Mouse (Mus musculus) CH12.LX (cell line): ENCODE data around the gene Etnk2. TPM values are rescaled to one million over a fixed set of nuclear protein-coding genes. Genes with fewer than 3 reads are reported as not detected.

Experiments
- DNase-seq: peaks from one replicate; pipeline ENCODE4 v3.0.0-alpha.2; 2013; ENCODE audit errors: extremely low read depth
- H3K27ac ChIP-seq: 2 replicates; pipeline ENCODE4 v1.5.1; 2012; ENCODE audit warnings: low read depth, mild to moderate bottlenecking, control low read depth, moderate library complexity; ENCODE audit not compliant: insufficient read depth
- H3K27me3 ChIP-seq: replicated peaks from 2 replicates; pipeline ENCODE3; 2012; ENCODE audit warnings: inconsistent platforms
- H3K36me3 ChIP-seq, 2 experiments: replicated peaks in 1 of 2; 2 replicates each; pipeline versions ENCODE3 to v1.6.1; 2012; ENCODE audit warnings: inconsistent platforms in 1 of 2, low read length in 1 of 2, mild to moderate bottlenecking in 1 of 2, mixed read lengths in 1 of 2, moderate library complexity in 1 of 2; ENCODE audit not compliant: control insufficient read depth in 1 of 2, insufficient read depth in 1 of 2
- H3K4me1 ChIP-seq, 2 experiments: 2 replicates each; pipeline ENCODE4 v1.6.1; 2012; ENCODE audit warnings: inconsistent platforms in 1 of 2, moderate library complexity in 1 of 2; ENCODE audit not compliant: insufficient read depth in 2 of 2, control insufficient read depth in 1 of 2
- H3K4me2 ChIP-seq: 2 replicates; pipeline ENCODE4 v1.6.1; 2012; ENCODE audit warnings: low read depth, mild to moderate bottlenecking, control low read depth; ENCODE audit not compliant: poor library complexity, insufficient read depth, severe bottlenecking
- H3K4me3 ChIP-seq, 3 experiments: fragments of 150-350 bp in 1 of 3; sonication (generic) in 1 of 3; replicated peaks in 1 of 3; 2 replicates each; pipeline versions ENCODE3 to v1.5.1; 2011 to 2012; ENCODE audit warnings: low read depth in 2 of 3, low read length in 2 of 3, mild to moderate bottlenecking in 2 of 3, moderate library complexity in 2 of 3, control low read depth in 1 of 3, improper control_type of control experiment in 1 of 3, inconsistent platforms in 1 of 3, mixed read lengths in 1 of 3; ENCODE audit not compliant: poor library complexity in 1 of 3
- H3K79me2 ChIP-seq: replicated peaks from 2 replicates; pipeline ENCODE4 v1.6.1; 2012; ENCODE audit warnings: mild to moderate bottlenecking, moderate library complexity; ENCODE audit not compliant: control insufficient read depth, poor library complexity, insufficient read depth, severe bottlenecking; ENCODE audit errors: extremely low read depth
- H3K9ac ChIP-seq: 2 replicates; pipeline ENCODE4 v1.6.1; 2012; ENCODE audit warnings: low read depth, mild to moderate bottlenecking, control low read depth, moderate library complexity; ENCODE audit not compliant: insufficient read depth
- H3K9me3 ChIP-seq: replicated peaks from 2 replicates; pipeline ENCODE3; 2012; ENCODE audit warnings: low read length, inconsistent platforms, mixed read lengths
- CHD1 ChIP-seq: IDR thresholded peaks from 2 replicates; pipeline ENCODE4 v1.6.1; 2012; ENCODE audit warnings: low read depth, low read length, improper control_type of control experiment, inconsistent platforms
- CHD2 ChIP-seq: IDR thresholded peaks from 2 replicates; pipeline ENCODE4 v1.6.1; 2011; ENCODE audit warnings: low read length, improper control_type of control experiment
- CTCF ChIP-seq, 2 experiments: IDR thresholded peaks in 1 of 2; conservative IDR thresholded peaks in 1 of 2; 2 replicates each; pipeline ENCODE4 v1.5.1; 2011 to 2012; ENCODE audit warnings: low read depth in 2 of 2, low read length in 2 of 2, improper control_type of control experiment in 1 of 2, inconsistent platforms in 1 of 2, mild to moderate bottlenecking in 1 of 2, moderate library complexity in 1 of 2
- E2F4 ChIP-seq: IDR thresholded peaks from 2 replicates; pipeline ENCODE4 v1.6.1; 2011; ENCODE audit warnings: low read depth, low read length, improper control_type of control experiment; ENCODE audit not compliant: insufficient replicate concordance
- ELF1 ChIP-seq: IDR thresholded peaks from 2 replicates; pipeline ENCODE4 v1.6.1; 2014; ENCODE audit warnings: low read depth, mild to moderate bottlenecking, inconsistent platforms, low read length, improper control_type of control experiment
- ETS1 ChIP-seq: conservative IDR thresholded peaks from 2 replicates; pipeline ENCODE4 v1.6.1; 2012; ENCODE audit warnings: low read depth, mild to moderate bottlenecking, inconsistent platforms, low read length, improper control_type of control experiment, moderate library complexity
- HCFC1 ChIP-seq: IDR thresholded peaks from 2 replicates; pipeline ENCODE4 v1.6.1; 2012; ENCODE audit warnings: low read depth, mild to moderate bottlenecking, inconsistent platforms, low read length, improper control_type of control experiment
- JUN ChIP-seq: IDR thresholded peaks from 2 replicates; pipeline ENCODE4 v1.6.1; 2011; ENCODE audit warnings: low read depth, mild to moderate bottlenecking, low read length, improper control_type of control experiment, moderate library complexity; ENCODE audit not compliant: insufficient read depth
- KAT2A ChIP-seq: IDR thresholded peaks from 2 replicates; pipeline ENCODE4 v1.6.1; 2012; ENCODE audit warnings: low read length, improper control_type of control experiment, inconsistent platforms; ENCODE audit not compliant: insufficient replicate concordance
- MAFK ChIP-seq: IDR thresholded peaks from 2 replicates; pipeline ENCODE4 v1.6.1; 2011; ENCODE audit warnings: low read length, improper control_type of control experiment; ENCODE audit not compliant: insufficient replicate concordance
- MAX ChIP-seq: IDR thresholded peaks from 2 replicates; pipeline ENCODE4 v1.6.1; 2011; ENCODE audit warnings: low read length, improper control_type of control experiment
- MAZ ChIP-seq: IDR thresholded peaks from 2 replicates; pipeline ENCODE4 v1.6.1; 2012; ENCODE audit warnings: low read depth, mild to moderate bottlenecking, inconsistent platforms, low read length, improper control_type of control experiment, moderate library complexity
- MEF2A ChIP-seq: IDR thresholded peaks from 2 replicates; pipeline ENCODE4 v1.6.1; 2014; ENCODE audit warnings: low read depth, mild to moderate bottlenecking, inconsistent platforms, low read length, improper control_type of control experiment, borderline replicate concordance
- MYC ChIP-seq: IDR thresholded peaks from 2 replicates; pipeline ENCODE4 v1.6.1; 2011; ENCODE audit warnings: low read depth, mild to moderate bottlenecking, improper control_type of control experiment, low read length
- NELFE ChIP-seq: IDR thresholded peaks from 2 replicates; pipeline ENCODE4 v1.6.1; 2011; ENCODE audit warnings: low read depth, low read length, improper control_type of control experiment
- POLR2AphosphoS2 ChIP-seq: IDR thresholded peaks from 2 replicates; pipeline ENCODE4 v1.6.1; 2011; ENCODE audit warnings: low read depth, low read length, improper control_type of control experiment
- RAD21 ChIP-seq: IDR thresholded peaks from 2 replicates; pipeline ENCODE4 v1.6.1; 2011; ENCODE audit warnings: low read depth, mild to moderate bottlenecking, low read length, improper control_type of control experiment, moderate library complexity
- RCOR1 ChIP-seq: conservative IDR thresholded peaks from 2 replicates; pipeline ENCODE4 v1.6.1; 2012; ENCODE audit warnings: low read depth, mild to moderate bottlenecking, inconsistent platforms, low read length, improper control_type of control experiment
- SIN3A ChIP-seq: IDR thresholded peaks from 2 replicates; pipeline ENCODE4 v1.6.1; 2012; ENCODE audit warnings: low read length, improper control_type of control experiment, inconsistent platforms
- TCF12 ChIP-seq: IDR thresholded peaks from 2 replicates; pipeline ENCODE4 v1.6.1; 2014; ENCODE audit warnings: low read depth, mild to moderate bottlenecking, inconsistent platforms, low read length, improper control_type of control experiment
- UBTF ChIP-seq: IDR thresholded peaks from 2 replicates; pipeline ENCODE4 v1.6.1; 2012; ENCODE audit warnings: low read depth, mild to moderate bottlenecking, inconsistent platforms, low read length, improper control_type of control experiment, moderate library complexity
- USF1 ChIP-seq: IDR thresholded peaks from 2 replicates; pipeline ENCODE4 v1.6.1; 2014; ENCODE audit warnings: low read depth, mild to moderate bottlenecking, inconsistent platforms, low read length, improper control_type of control experiment
- USF2 ChIP-seq: conservative IDR thresholded peaks from 2 replicates; pipeline ENCODE4 v1.6.1; 2011; ENCODE audit warnings: low read depth, low read length, improper control_type of control experiment
- ZC3H11A ChIP-seq: IDR thresholded peaks from 2 replicates; pipeline ENCODE4 v1.6.1; 2012; ENCODE audit warnings: low read depth, mild to moderate bottlenecking, inconsistent platforms, low read length, improper control_type of control experiment
- ZKSCAN1 ChIP-seq: IDR thresholded peaks from 2 replicates; pipeline ENCODE4 v1.6.1; 2012; ENCODE audit warnings: low read depth, inconsistent platforms, low read length, improper control_type of control experiment, borderline replicate concordance
- dilution Hi-C: fragments of 300-500 bp; cut with MboI; formaldehyde crosslinking; loops from 2 replicates; pipeline ENCODE4 v1.14.3; 2020; ENCODE audit warnings: low sequenced_read_pairs; ENCODE audit not compliant: extremely low pct_unique_long_range_greater_than_20kb, extremely low pct_ligation_motif_present
- in situ Hi-C: fragments of 300-500 bp; cut with MboI; formaldehyde crosslinking; loops from 3 replicates; pipeline ENCODE4 v1.14.3; 2019; ENCODE audit warnings: low sequenced_read_pairs, low pct_ligation_motif_present, low pct_unique_long_range_greater_than_20kb, mixed read lengths
- polyA plus RNA-seq: library from polyadenylated mRNA; unstranded; fragments of >175 nt; gene quantifications from 2 replicates; pipeline ENCODE4 v1.2.1, GENCODE M21; 2012; ENCODE audit warnings: low read depth; ENCODE audit not compliant: insufficient read length
- total RNA-seq, 2 experiments: library from RNA; depleted of rRNA; stranded (reverse); fragments of 300-350 nt in 1 of 2; fragments of >200 nt in 1 of 2; gene quantifications; 2 replicates each; pipeline ENCODE4 v1.2.3; 2012 to 2014

Etnk2 gene
- total and polyA plus RNA-seq, 3 experiments, result 0.30 TPM; not detected in 2

GRCm38 (mm10) chr1:133323333-133323732 lies 40.0 kb upstream of the Etnk2 start:
- H3K9me3 ChIP-seq, result peaks cover 6% of the 10 kb centered on the region
- H3K79me2 ChIP-seq, result no peaks in the 10 kb centered on the region
- no peak for TF ChIP-seq NELFE
- no peak for TF ChIP-seq MAZ
- no peak for TF ChIP-seq POLR2AphosphoS2
- TF ChIP-seq KAT2A, result no peak
- TF ChIP-seq MAFK, result no peak
- TF ChIP-seq ETS1, result no peak
- no peak for TF ChIP-seq TCF12
- no peak for TF ChIP-seq CHD1
- no peak for TF ChIP-seq USF2
- no peak for TF ChIP-seq CTCF (conservative IDR thresholded peaks at IDR 0.05 in 1 of 2, IDR thresholded peaks at IDR 0.05 in 1 of 2; ENCODE audit: low read depth in 2 of 2, low read length in 2 of 2)
- no peak for TF ChIP-seq MAX
- no peak for TF ChIP-seq HCFC1
- no peak for TF ChIP-seq ZKSCAN1
- no peak for TF ChIP-seq ZC3H11A
- no peak for TF ChIP-seq MEF2A
- no peak for TF ChIP-seq CHD2
- TF ChIP-seq MYC, result no peak
- TF ChIP-seq JUN, result no peak
- no peak for TF ChIP-seq USF1
- TF ChIP-seq UBTF, result no peak
- H3K9ac ChIP-seq, result no peak overlapping the region
- H3K36me3 ChIP-seq, result no peaks in the 10 kb centered on the region
- no peak for DNase-seq
- dilution Hi-C loops, result no loop called here
- H3K27ac ChIP-seq, result no peak overlapping the region
- in situ Hi-C loops, result loop anchor here (10.0 kb wide), 1 partner anchor 281 kb away; no protein-coding TSS in a partner anchor
- H3K4me2 ChIP-seq, result no peak overlapping the region
- H3K4me1 ChIP-seq, result no peaks in the 10 kb centered on the region; a peak in 1 of 4 replicates
- no peak overlapping the region for H3K4me3 ChIP-seq
- peaks cover 60% of the 10 kb centered on the region for H3K27me3 ChIP-seq

GRCm38 (mm10) chr1:133325951-133326350 lies 37.4 kb upstream of the Etnk2 start:
- H3K9ac ChIP-seq, result no peak overlapping the region
- dilution Hi-C loops, result no loop called here
- H3K4me3 ChIP-seq, result no peak overlapping the region
- no peak overlapping the region for H3K4me2 ChIP-seq
- TF ChIP-seq E2F4 (no peak), RAD21 (no peak), RCOR1 (no peak), CHD2 (no peak), KAT2A (no peak), SIN3A (no peak), ELF1 (no peak), USF2 (no peak)
- no peaks in the 10 kb centered on the region for H3K36me3 ChIP-seq
- in situ Hi-C loops, result loop anchor here (10.0 kb wide), 1 partner anchor 279 kb away; no protein-coding TSS in a partner anchor
- H3K27ac ChIP-seq, result no peak overlapping the region
- H3K79me2 ChIP-seq, result no peaks in the 10 kb centered on the region
- peaks cover 71% of the 10 kb centered on the region for H3K27me3 ChIP-seq
- DNase-seq, result no peak
- H3K9me3 ChIP-seq, result peaks cover 3% of the 10 kb centered on the region
- no peaks in the 10 kb centered on the region; a peak in 1 of 4 replicates for H3K4me1 ChIP-seq
